Mouse (Mus musculus): Measurements from ENCODE around the gene Sfi1.

DNA sequence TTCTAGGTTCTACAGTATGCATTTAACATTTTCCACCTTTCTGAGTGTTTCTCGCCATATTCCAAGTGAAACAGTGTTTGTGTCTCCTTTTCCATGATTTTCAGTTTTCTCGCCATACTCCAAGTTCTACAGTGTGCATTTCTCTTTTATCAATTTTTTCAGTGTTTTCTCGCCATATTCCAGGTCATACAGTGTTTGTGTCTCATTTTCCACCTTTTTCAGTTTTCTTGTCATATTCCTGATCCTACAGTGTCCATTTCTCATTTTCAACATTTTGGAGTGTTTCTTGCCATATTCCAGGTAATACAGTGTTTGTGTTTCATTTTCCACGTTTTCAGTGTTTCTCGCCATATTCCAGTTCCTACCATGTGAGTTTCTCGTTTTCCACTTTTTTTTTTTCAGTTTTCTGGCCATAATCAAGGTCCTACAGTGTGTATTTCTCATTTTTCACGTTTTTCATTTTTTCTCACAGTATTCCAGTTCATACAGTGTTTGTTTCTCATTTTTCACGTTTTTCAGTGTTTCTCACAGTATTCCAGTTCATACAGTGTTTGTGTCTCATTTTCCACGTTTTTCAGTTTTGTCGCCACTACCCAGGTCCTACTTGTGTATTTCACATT, 91.3 kb downstream of the Sfi1 start:
- no peak for TF ChIP-seq CTCF (conservative IDR thresholded peaks at IDR 0.05; ENCODE audit: low read length)
- no peak for TF ChIP-seq NANOG (IDR thresholded peaks at IDR 0.05; ENCODE audit: borderline replicate concordance, low read length)
- no peak for TF ChIP-seq POU5F1 (IDR thresholded peaks at IDR 0.05; ENCODE audit: borderline replicate concordance, low read length)
